Mouse (Mus musculus) heart, embryonic 10.5 days (tissue): ENCODE data around the gene Capn9. TPM values are rescaled to one million over a fixed set of nuclear protein-coding genes. Genes with fewer than 3 reads are reported as not detected.

ENCODE experiments used
- DNase-seq: peaks from one replicate; pipeline ENCODE4 v3.0.0-alpha.2; 2017; ENCODE audit warnings: low spot score
- H3K27ac ChIP-seq: fragments of 300-500 bp; sonication (generic); 2 replicates; pipeline ENCODE4 v1.5.1; 2016; ENCODE audit warnings: mild to moderate bottlenecking
- H3K27me3 ChIP-seq: fragments of 300-500 bp; sonication (generic); 2 replicates; pipeline ENCODE4 v1.6.1; 2016; ENCODE audit warnings: mild to moderate bottlenecking; ENCODE audit not compliant: poor library complexity, insufficient read depth, severe bottlenecking
- H3K36me3 ChIP-seq: fragments of 300-500 bp; sonication (generic); 2 replicates; pipeline ENCODE4 v1.6.1; 2016; ENCODE audit warnings: mild to moderate bottlenecking, moderate library complexity
- H3K4me1 ChIP-seq: fragments of 300-500 bp; sonication (generic); 2 replicates; pipeline ENCODE4 v1.6.1; 2016; ENCODE audit warnings: mild to moderate bottlenecking
- H3K4me3 ChIP-seq: fragments of 300-500 bp; sonication (generic); 2 replicates; pipeline ENCODE4 v1.5.1; 2016; ENCODE audit warnings: mild to moderate bottlenecking, moderate library complexity
- H3K9me3 ChIP-seq: fragments of 300-500 bp; sonication (generic); 2 replicates; pipeline ENCODE4 v1.6.1; 2016; ENCODE audit warnings: mild to moderate bottlenecking, moderate library complexity
- WGBS: fragments of 180-500 bp; shearing (Covaris S2); methylation state at CpG from one replicate; pipeline ENCODE4 v1.1.7; 2016; 5-methylcytosine and 5-hydroxymethylcytosine counted together
- polyA plus RNA-seq: library from polyadenylated mRNA; unstranded; fragments of >200 nt; fragmentation: Nextera tagmentation; extraction: Ambion mirVana; gene quantifications from 2 replicates; pipeline ENCODE4 v1.2.1, GENCODE M21; 2016

Capn9 gene
- polyA plus RNA-seq, 1 experiment from 2014 or later: not detected

DNA sequence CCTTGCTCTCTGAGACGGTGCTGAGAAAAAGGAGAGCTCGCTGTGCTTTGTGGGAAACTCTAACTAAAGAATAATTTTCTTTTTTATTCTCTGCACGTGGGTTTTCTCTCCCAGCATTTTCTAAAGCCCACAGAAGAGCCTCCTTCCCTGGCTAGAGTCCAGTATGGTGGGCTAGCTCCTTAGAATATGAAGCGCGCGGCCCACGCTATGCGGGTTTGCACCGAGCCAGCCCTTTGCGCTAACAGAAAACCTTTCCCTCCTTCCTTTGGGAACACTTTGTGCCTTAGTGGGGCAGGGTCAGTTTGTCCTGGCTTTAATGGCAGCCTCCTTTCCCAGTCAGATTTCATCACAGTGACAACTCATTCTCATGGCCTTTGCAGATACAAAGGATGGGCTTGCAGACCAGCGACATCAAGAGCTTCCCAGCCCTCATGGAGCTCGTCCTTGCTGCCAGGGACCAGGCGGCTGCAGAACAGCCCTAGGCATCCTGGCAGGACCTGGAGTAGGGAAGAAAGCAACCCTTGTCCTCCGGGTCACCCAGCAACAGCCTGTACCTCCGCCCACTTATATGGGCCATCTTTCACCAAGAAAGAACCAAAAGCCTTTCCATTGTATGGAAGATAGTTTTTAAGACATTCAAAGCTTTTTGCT is 24.8 kb upstream of the Capn9 start:
- Histone ChIP-seq H3K9me3 (no peaks in the 10 kb centered on the region), H3K4me1 (peaks cover 5% of the 10 kb centered on the region), H3K36me3 (peaks cover 66% of the 10 kb centered on the region), H3K27me3 (no peaks in the 10 kb centered on the region), H3K4me3 (no peak overlapping the region), H3K27ac (no peak overlapping the region)
- DNase-seq: no peak
- 90% methylated on average over 15 of the region's 15 CpGs for WGBS

GRCm38 (mm10) chr8:124555113-124555750 is 20.7 kb upstream of the Capn9 start:
- DNase-seq: no peak
- H3K4me1 ChIP-seq: peaks cover 29% of the 10 kb centered on the region
- no peaks in the 10 kb centered on the region for H3K9me3 ChIP-seq
- H3K27me3 ChIP-seq: 0 out of 2 replicates have a peak, but pooled peaks cover 5% of the 10 kb centered on the region
- whole genome bisulfite sequencing: 89% methylated on average over 6 of the region's 7 CpGs
- no peak overlapping the region for H3K4me3 ChIP-seq
- no peak overlapping the region for H3K27ac ChIP-seq
- peaks cover 28% of the 10 kb centered on the region for H3K36me3 ChIP-seq

GRCm38 (mm10) chr8:124556164-124556563 is 19.7 kb upstream of the Capn9 start:
- WGBS: 69% methylated on average over 7 of the region's 7 CpGs

DNA sequence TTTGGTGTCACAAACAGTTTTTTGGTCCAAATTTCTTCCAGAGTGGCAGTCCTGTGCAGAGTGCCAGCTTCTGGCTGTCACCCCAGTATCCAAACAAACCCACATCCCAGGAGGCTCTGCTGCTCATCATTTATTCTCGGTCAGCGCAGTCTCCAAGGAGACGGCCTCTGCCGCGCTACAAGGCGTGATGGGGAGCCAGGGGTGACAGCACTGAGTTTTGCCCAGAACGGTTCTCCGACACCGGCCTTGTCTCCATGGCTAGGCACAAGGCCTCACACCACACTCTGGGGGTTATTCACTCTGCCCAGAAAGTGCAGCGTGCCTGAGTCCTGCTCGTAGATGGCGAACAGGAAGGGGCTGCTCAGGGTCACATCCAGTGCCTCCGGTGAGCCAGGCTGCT is 19.3 kb upstream of the Capn9 start:
- no peak for DNase-seq

More at GRCm38 (mm10) chr8:124556164-124556563, 19.7 kb upstream of the Capn9 start:
- H3K27ac ChIP-seq: no peak overlapping the region
- DNase-seq: no peak
- H3K36me3 ChIP-seq: peaks cover 18% of the 10 kb centered on the region
- H3K4me1 ChIP-seq: peaks cover 29% of the 10 kb centered on the region
- H3K4me3 ChIP-seq: no peak overlapping the region
- no peaks in the 10 kb centered on the region for H3K9me3 ChIP-seq
- peaks cover 5% of the 10 kb centered on the region; the same call in 1 of the 2 replicates for H3K27me3 ChIP-seq

GRCm38 (mm10) chr8:124557476-124557875 is 18.4 kb upstream of the Capn9 start:
- H3K36me3 ChIP-seq: peaks cover 6% of the 10 kb centered on the region
- no peaks in the 10 kb centered on the region for H3K9me3 ChIP-seq
- H3K4me3 ChIP-seq: no peak overlapping the region
- DNase-seq: no peak
- H3K27me3 ChIP-seq: peaks cover 13% of the 10 kb centered on the region; the same call in 1 of the 2 replicates
- WGBS: 54% methylated on average over 5 of the region's 5 CpGs
- H3K4me1 ChIP-seq: peaks cover 29% of the 10 kb centered on the region
- H3K27ac ChIP-seq: no peak overlapping the region

More for the DNA sequence above, 19.3 kb upstream of the Capn9 start:
- no peak overlapping the region for H3K4me3 ChIP-seq
- WGBS: 89% methylated on average over 13 of the region's 13 CpGs
- H3K9me3 ChIP-seq: no peaks in the 10 kb centered on the region
- H3K27ac ChIP-seq: no peak overlapping the region
- peaks cover 13% of the 10 kb centered on the region for H3K36me3 ChIP-seq
- H3K4me1 ChIP-seq: peaks cover 29% of the 10 kb centered on the region
- H3K27me3 ChIP-seq: peaks cover 5% of the 10 kb centered on the region; the same call in 1 of the 2 replicates

DNA sequence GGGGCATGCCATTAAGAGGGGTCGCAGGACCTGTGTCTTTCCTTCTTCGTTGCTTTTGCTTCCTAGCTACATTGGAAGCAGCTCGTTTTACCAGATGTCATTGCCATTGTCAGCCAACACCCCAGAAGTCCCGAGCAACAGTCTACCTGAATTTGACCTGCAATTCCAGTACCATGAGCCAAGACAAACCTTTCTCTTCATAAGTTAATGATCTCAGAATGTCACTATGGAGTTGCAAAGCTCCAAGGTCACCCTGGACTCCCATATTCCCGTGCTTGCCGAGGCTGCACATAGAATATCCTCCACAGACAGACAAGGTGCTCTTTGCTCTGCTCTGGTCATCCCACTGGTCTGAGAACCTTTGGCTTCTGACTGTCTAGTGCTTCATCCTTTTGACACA is 8.8 kb upstream of the Capn9 start:
- Histone ChIP-seq H3K27me3 (peaks cover 49% of the 10 kb centered on the region), H3K27ac (no peak overlapping the region), H3K9me3 (no peaks in the 10 kb centered on the region), H3K4me1 (peaks cover 15% of the 10 kb centered on the region), H3K36me3 (no peaks in the 10 kb centered on the region), H3K4me3 (no peak overlapping the region)
- WGBS: 78% methylated on average over 6 of the region's 6 CpGs
- no peak for DNase-seq

DNA sequence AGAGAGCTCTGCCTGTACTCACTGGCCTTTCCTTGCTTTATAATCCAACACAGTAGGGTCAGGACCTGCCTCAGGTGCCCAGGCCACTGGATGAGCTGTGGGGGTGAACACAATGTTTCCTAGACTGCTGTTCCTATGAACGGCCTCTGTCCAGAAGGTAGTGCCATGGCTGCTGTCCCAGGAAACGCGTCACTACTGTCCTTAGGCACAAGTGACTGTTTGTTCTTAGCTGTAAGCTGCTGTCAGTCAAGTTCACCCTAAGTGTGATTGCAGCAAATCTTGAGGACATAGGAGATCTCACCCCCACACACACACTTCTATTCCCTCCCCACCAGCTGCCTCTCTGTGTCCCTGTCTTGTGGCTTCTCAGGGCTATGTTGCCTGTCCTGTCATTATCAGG is 8.3 kb upstream of the Capn9 start:
- Histone ChIP-seq H3K4me1 (peaks cover 15% of the 10 kb centered on the region), H3K4me3 (no peak overlapping the region), H3K9me3 (no peaks in the 10 kb centered on the region), H3K36me3 (no peaks in the 10 kb centered on the region), H3K27me3 (peaks cover 44% of the 10 kb centered on the region), H3K27ac (no peak overlapping the region)
- DNase-seq: no peak
- 75% methylated on average over 3 of the region's 3 CpGs for WGBS

GRCm38 (mm10) chr8:124569100-124569499 is 6.8 kb upstream of the Capn9 start:
- no peak overlapping the region for H3K4me3 ChIP-seq
- H3K9me3 ChIP-seq: no peaks in the 10 kb centered on the region
- H3K27me3 ChIP-seq: peaks cover 30% of the 10 kb centered on the region
- no peaks in the 10 kb centered on the region for H3K36me3 ChIP-seq
- peak overlapping the region; percentile 59; the same call in 1 of the 2 replicates for H3K27ac ChIP-seq
- 64% methylated on average over 2 of the region's 2 CpGs for WGBS
- DNase-seq: no peak
- peaks cover 19% of the 10 kb centered on the region for H3K4me1 ChIP-seq

DNA sequence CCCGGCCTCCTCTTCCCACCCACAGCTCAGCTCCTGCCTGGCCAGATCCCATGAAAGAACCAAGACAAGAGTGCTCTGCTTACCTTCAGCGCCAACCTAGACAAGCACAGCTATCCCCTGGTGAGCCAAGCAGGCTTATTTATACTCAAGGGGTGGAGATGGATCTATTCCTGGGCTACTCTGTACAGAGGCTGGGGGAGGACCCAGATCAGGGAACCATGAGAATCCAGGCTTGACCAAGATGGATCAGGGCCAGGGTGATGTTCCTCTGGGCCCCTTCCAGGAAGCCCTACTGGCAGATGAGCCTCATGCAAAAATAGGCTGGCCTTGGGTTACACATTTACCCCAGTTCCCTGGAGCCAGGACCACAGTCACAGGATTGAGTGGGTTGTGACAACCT is 6.3 kb upstream of the Capn9 start, which contains the start of gene Agt:
Gene Agt, minus strand, starts transcription at position 114 of the 400 bp plus-strand sequence.
- no peak for DNase-seq
- Histone ChIP-seq H3K4me1 (peaks cover 19% of the 10 kb centered on the region), H3K27ac (peak within 1 kb of the TSS; percentile 59), H3K27me3 (peaks cover 25% of the 10 kb centered on the region; the same call in 1 of the 2 replicates), H3K9me3 (no peaks in the 10 kb centered on the region), H3K36me3 (no peaks in the 10 kb centered on the region), H3K4me3 (no peak within 1 kb of the TSS)
- 71% methylated on average over 2 of the region's 2 CpGs for WGBS

DNA sequence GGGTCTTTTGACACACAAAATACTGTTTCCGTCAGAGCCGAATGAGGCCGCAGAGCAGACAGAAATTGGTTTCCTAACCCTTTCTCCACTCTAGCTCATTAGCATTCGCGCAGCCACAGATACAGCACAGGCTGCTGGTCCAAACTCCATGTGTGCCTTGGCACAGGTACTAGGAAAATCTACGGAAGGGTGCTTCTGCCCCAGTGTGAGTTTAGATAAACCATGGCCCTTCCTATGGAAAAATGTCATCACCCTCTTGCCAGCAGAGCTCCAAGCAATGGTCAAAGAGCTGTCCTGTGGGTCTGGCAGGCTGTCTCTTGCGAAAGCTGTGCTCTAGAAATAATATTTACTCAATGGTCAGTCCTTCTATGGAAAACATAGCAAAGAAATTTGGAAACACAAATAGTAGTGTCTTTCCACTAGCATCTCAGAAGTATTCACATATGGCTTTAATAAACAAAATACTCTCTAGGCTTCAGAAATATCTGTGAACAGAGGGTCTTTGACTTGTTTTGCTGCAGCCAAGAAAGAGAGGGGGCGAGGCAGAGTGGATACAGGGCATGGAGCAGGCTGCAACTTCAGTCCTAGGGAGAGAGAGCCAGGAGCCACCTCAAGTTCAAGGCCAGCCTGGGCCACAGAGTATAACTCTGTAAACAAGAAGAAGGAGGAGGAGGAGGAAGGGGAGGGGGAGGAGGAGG is 4.0 kb upstream of the Capn9 start:
- no peak for DNase-seq
- Histone ChIP-seq H3K4me3 (no peak overlapping the region), H3K27ac (peak overlapping the region; percentile 52), H3K27me3 (peaks cover 14% of the 10 kb centered on the region; the same call in 1 of the 2 replicates), H3K9me3 (no peaks in the 10 kb centered on the region), H3K36me3 (no peaks in the 10 kb centered on the region), H3K4me1 (peaks cover 19% of the 10 kb centered on the region)
- 56% methylated on average over 8 of the region's 8 CpGs for WGBS

GRCm38 (mm10) chr8:124572430-124572775 is 3.5 kb upstream of the Capn9 start:
- Histone ChIP-seq H3K4me3 (no peak overlapping the region), H3K27ac (0 out of 2 replicates have a peak overlapping the region, but pooled peaks have one; percentile 47), H3K36me3 (no peaks in the 10 kb centered on the region), H3K4me1 (peaks cover 19% of the 10 kb centered on the region), H3K27me3 (peaks cover 9% of the 10 kb centered on the region; the same call in 1 of the 2 replicates), H3K9me3 (no peaks in the 10 kb centered on the region)
- no peak for DNase-seq

DNA sequence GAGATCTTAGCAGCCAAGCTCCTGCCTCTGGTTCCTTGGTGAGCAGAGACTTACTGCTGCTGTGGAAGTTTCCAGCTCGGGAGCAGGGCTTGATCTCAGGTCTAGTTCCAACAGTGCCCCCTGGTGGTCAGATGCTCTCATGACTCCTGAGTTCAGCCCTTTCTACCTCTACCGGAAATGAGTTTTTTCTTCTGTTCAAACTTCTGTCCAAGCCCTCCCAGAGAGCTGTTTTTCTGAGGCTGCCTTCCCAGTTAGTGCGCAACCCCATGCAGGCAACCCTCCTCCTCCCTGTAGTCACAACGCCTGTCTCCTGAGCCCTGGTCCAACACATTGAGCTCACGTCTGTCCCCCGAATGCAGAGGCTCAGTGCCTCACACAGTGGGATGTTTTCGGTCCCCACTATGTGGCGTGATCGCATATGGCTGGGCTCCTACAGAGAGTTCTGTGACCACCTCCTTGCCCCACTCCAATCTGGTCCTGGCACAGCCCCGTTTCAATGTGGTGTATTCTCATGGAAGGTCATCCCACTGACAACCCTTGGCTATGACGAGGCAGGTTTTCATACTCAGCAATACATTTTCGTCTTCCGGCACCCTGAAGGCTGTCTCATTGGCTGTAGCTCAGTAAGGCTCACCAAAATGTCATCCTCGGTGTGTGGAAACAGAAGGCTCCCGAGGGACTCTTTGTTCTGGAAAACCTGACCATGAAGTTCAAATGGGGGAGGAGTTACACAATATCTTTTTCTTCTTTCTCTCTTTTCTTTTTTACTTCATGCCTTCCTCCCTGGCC is 2.2 kb upstream of the Capn9 start:
- peaks cover 7% of the 10 kb centered on the region; the same call in 1 of the 2 replicates for H3K27me3 ChIP-seq
- no peak overlapping the region for H3K4me3 ChIP-seq
- peak overlapping the region; percentile 82 for H3K27ac ChIP-seq
- DNase-seq: peak; percentile 90
- WGBS: 58% methylated on average over 15 of the region's 15 CpGs
- H3K4me1 ChIP-seq: peaks cover 19% of the 10 kb centered on the region
- no peaks in the 10 kb centered on the region for H3K36me3 ChIP-seq
- no peaks in the 10 kb centered on the region for H3K9me3 ChIP-seq
